Mouse (Mus musculus): ENCODE results near the gene Hspa4.
A peak's percentile ranks its signal among the peaks of the same experiment; 100 is the strongest.

Gene Hspa4

DNA sequence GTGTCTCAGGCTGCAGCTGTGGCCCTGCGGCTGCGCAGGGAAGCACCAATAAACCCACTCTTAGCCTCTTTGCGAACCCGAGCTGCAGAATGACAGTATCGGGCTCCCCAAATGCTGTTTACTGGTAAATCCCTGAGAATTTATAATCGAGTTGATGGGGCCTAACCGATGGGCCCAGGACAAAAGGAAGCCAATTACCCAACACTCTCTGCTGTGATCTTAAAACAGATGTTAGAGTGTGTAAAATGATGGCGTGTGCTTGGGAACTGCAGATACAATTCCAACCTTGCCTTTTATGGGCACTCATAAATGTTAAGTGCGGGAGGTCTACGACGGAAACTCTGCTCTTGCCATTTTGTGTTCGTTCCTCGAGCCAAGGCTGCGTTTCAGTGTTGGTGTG, 49.5 kb downstream of the Hspa4 start:
- no peak for DNase-seq

DNA sequence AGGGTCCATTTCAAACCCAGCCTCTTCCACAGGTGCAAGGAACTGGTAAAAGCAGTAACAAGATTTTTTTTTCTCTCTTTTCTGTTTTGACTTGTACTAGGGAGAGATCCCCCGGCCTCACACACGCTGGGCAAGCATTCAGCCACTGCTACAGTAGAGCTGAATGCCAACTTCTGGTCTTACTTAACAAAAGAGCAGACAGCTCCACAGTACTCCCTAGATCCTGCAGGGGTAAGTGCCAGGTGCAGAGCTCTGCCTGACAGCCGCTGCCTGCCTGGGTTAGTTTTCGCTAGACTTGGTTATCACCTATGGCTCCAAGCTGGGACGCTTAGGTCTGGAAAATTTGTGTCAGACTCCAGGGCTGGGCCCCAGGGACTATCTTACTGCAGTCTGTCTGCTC, 50.6 kb downstream of the Hspa4 start:
- no peak for DNase-seq

GRCm38 (mm10) chr11:53245561-53245960, 54.7 kb downstream of the Hspa4 start:
- no peak for DNase-seq

DNA sequence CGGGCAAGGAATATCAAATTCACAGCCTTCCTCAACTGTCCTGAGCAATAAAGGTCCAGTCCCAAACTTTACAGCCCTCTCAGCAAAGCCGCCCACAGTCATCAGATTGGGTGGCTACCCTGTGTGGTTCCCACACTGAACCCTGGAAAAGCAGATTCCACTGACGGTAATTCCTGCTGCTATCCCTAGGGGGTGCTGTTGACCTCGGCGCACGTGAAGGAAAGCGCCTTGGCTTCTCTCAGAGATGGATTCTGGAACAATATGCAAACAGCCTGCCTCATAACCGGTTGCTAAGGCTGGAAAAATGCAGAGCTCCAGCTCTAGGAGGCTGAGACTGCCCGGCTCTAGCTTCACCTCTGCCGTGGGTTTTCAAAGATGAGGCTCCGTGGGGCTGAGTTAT, 57.1 kb downstream of the Hspa4 start:
- DNase-seq, result peak in 1 of 2 experiments; percentile 59

- DNase-seq, result no peak
Observed at GRCm38 (mm10) chr11:53233590-53233989, 66.7 kb downstream of the Hspa4 start.

- no peak for DNase-seq
Observed at GRCm38 (mm10) chr11:53231836-53232235, 68.4 kb downstream of the Hspa4 start.

GRCm38 (mm10) chr11:53229011-53229410, 71.2 kb downstream of the Hspa4 start:
- no peak for DNase-seq

DNA sequence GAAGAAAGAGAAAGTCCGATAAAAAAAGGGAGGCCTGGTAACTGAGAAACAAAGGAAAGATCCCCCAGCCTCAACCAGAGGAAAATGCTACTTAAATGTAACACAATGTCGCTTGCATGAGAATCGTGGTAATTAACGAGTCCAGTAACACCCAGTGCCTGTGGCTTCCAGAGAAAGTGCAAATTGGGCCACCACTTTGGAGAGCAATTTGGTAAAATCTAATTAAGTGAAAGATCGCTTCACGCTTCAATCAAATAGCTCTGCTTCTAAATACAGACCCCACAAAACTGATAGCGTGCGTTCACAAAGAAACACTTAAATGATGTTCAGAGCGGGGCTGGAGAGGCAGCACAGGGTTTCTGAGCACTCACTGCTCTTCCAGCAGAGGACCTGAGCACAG, 89.4 kb downstream of the Hspa4 start:
- DNase-seq, result no peak
